Mouse (Mus musculus) retina, postnatal 7 days (tissue): ENCODE data around the gene Dnah6.

Experiments
- DNase-seq: peaks from one replicate; pipeline ENCODE4 v3.0.0-alpha.2; 2012; ENCODE audit warnings: low read depth, low spot score

The Dnah6 gene

GRCm38 (mm10) chr6:73143403-73143802 is 78.0 kb downstream of the Dnah6 start:
- DNase-seq: no peak

GRCm38 (mm10) chr6:73142776-73143175 is 78.7 kb downstream of the Dnah6 start:
- no peak for DNase-seq

- no peak for DNase-seq
Observed at GRCm38 (mm10) chr6:73140836-73141235, 80.6 kb downstream of the Dnah6 start.

- no peak for DNase-seq
Observed at GRCm38 (mm10) chr6:73132784-73133183, 88.7 kb downstream of the Dnah6 start.

- DNase-seq: no peak
Observed at GRCm38 (mm10) chr6:73127594-73127993, 93.9 kb downstream of the Dnah6 start.

GRCm38 (mm10) chr6:73120348-73120747 is 101.1 kb downstream of the Dnah6 start:
- no peak for DNase-seq

GRCm38 (mm10) chr6:73113898-73114297 is 107.6 kb downstream of the Dnah6 start:
- DNase-seq: no peak

GRCm38 (mm10) chr6:73113365-73113764 is 108.1 kb downstream of the Dnah6 start:
- no peak for DNase-seq

- no peak for DNase-seq
Observed at GRCm38 (mm10) chr6:73093133-73093532, 128.3 kb downstream of the Dnah6 start.

GRCm38 (mm10) chr6:73090836-73091235 is 130.6 kb downstream of the Dnah6 start:
- no peak for DNase-seq

- no peak for DNase-seq
Observed at GRCm38 (mm10) chr6:73082571-73082970, 138.9 kb downstream of the Dnah6 start.

GRCm38 (mm10) chr6:73072093-73072786 is 149.2 kb downstream of the Dnah6 start:
- no peak for DNase-seq

- DNase-seq: no peak
Observed at GRCm38 (mm10) chr6:73071214-73071613, 150.2 kb downstream of the Dnah6 start.

GRCm38 (mm10) chr6:73070663-73071062 is 150.8 kb downstream of the Dnah6 start:
- DNase-seq: no peak

GRCm38 (mm10) chr6:73064551-73064950 is 156.9 kb downstream of the Dnah6 start:
- no peak for DNase-seq

- no peak for DNase-seq
Observed at GRCm38 (mm10) chr6:73059596-73060121, 161.8 kb downstream of the Dnah6 start.

- no peak for DNase-seq
Observed at GRCm38 (mm10) chr6:73059162-73059561, 162.3 kb downstream of the Dnah6 start.

- DNase-seq: no peak
Observed at GRCm38 (mm10) chr6:73055347-73055746, 166.1 kb downstream of the Dnah6 start.

- DNase-seq: no peak
Observed at GRCm38 (mm10) chr6:73054807-73055206, 166.6 kb downstream of the Dnah6 start.

- no peak for DNase-seq
Observed at GRCm38 (mm10) chr6:73053526-73053925, 167.9 kb downstream of the Dnah6 start.

- no peak for DNase-seq
Observed at GRCm38 (mm10) chr6:73047259-73047658, 174.2 kb downstream of the Dnah6 start.

GRCm38 (mm10) chr6:73045944-73046343 is 175.5 kb downstream of the Dnah6 start:
- DNase-seq: no peak

- no peak for DNase-seq
Observed at GRCm38 (mm10) chr6:73042278-73042677, 179.2 kb downstream of the Dnah6 start.

GRCm38 (mm10) chr6:73038291-73038690 is 183.2 kb downstream of the Dnah6 start:
- DNase-seq: no peak
